Mouse (Mus musculus) retina, embryonic 14.5 days (tissue): ENCODE results near the gene Cmtm8.
A peak's percentile ranks its signal among the peaks of the same experiment; 100 is the strongest.

Source experiments
- DNase-seq: peaks from one replicate; pipeline ENCODE4 v3.0.0-alpha.2; 2015; ENCODE audit warnings: low spot score

Cmtm8 gene

GRCm38 (mm10) chr9:114821548-114822289 lies 22.2 kb downstream of the Cmtm8 start:
- no peak for DNase-seq

- no peak for DNase-seq
These were observed 25.0 kb downstream of the Cmtm8 start for GRCm38 (mm10) chr9:114818918-114819317.

DNA sequence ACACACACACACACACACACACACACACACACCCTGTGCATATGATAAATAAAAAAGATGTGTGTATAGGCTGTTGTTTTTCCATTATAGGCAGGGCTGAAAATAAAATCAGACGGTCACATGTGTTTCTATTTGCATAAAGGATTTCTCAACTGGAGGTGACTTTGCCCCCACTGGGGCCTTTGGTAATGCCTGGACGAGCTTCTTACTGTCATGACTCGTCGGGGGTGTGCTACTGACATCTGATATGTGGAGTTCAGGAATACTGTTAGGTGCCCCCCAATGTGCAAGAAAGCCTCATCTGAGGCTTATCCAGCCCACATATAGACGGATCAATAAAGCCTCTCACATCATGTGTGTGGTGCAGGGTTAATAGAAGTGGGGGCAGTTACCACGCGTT lies 26.9 kb downstream of the Cmtm8 start:
- no peak for DNase-seq

- no peak for DNase-seq
These were observed 27.8 kb downstream of the Cmtm8 start for GRCm38 (mm10) chr9:114816121-114816520.

DNA sequence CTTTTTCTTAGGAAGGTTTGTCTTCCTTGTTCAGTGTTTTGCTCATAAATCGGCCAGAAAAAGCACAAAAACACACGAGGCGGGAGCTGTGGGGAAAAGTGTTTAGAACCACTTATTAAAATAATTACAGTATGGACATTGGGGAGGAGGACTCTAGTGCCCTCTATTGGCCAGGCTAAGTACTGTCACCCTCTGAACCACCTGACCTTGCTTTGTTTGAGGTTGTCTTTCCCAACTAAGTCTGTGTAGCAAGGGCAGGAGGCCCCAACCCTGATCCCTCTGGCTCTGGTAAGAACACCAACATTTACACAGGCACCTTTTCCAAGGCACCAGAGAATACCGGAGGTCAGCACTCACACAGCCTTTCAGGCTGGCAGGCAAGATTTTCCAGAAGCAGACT lies 28.6 kb downstream of the Cmtm8 start:
- DNase-seq, result peak; percentile 69

- DNase-seq, result no peak
These were observed 32.0 kb downstream of the Cmtm8 start for GRCm38 (mm10) chr9:114812001-114812400.

DNA sequence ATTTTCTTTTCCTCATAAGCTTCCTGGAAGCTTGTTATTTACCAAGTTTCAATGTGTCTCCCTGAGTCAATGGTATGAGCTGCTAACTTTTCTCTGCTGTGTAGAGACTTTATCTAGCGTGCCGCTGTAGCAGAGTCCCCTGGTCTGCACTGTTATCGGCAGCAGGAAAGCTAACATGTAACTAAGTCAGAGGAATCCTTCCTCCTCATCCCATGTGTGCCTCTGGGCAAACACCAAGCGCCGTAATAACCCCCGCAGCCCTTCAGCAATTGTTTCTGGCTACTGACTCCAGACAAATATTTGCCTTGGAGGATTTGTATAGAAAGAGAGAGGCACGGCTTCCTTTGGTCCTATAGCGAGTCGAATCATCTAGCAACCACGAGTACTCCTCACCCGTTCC lies 33.1 kb downstream of the Cmtm8 start:
- no peak for DNase-seq

GRCm38 (mm10) chr9:114808671-114809070 lies 35.3 kb downstream of the Cmtm8 start:
- no peak for DNase-seq

GRCm38 (mm10) chr9:114807261-114807660 lies 36.7 kb downstream of the Cmtm8 start:
- no peak for DNase-seq

DNA sequence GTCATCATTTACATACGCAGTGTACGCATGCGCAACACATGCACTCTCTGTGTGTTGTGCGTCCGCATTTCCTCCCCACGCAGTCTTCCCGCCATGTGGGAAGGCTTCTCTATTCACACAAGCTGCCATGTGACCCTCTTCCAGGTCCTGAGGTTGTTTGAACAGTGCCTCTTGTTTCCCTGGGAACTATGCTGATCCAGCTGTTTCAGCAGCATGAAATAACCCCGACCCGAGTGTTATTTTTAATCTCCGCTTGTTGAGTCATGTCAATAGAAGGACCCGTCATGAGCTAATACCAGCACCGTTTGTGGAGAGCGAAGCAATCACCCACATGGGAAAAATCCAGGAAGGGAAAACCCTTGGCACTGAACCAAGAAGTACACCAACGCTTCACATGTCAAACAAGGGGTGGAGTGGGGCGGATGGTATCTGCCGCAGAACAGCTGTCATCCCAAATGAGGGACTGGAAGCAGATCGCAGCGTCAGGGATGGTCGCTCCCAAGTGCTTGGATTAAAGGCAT lies 38.7 kb downstream of the Cmtm8 start:
- DNase-seq, result no peak

DNA sequence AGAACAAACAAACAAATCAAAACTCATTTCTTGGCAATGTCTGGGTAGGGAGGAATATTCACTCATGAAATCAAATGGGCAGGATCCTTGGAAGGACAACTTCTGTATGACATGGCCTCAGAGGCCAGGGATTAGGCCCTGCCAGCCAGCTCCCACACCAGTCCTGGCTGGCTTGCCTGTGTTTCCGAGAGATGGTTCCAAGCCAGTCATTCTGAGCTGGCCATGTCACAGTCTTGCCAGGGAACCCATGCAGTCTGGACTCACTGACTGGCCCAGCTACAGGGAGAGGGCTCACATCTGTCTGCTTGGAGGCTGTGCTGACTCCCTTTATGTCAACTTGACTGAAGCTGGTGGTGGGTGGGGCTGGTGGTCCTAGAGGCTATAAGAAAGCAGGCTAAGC lies 41.8 kb downstream of the Cmtm8 start:
- DNase-seq, result no peak

DNA sequence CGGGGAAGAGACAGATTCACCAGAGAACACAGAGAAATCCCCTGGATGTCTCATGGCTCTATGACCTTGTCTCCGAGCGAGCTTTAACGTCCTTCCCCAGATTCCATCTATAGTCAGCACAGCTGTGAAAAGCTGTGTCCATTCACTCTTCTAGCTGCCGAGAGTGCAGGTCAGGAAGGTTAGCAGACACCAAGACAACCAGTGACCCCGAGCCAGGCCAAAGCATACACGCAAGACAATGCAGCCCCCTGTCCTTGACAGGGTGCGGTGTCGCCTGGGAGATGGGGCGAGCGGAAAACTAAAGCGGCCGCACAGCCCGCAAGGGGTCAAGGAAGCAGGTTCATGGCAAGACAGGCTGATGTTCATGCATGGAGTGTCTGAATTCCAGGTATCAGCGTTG lies 42.7 kb downstream of the Cmtm8 start:
- no peak for DNase-seq

GRCm38 (mm10) chr9:114799498-114800107 lies 44.4 kb downstream of the Cmtm8 start:
- DNase-seq, result no peak

- DNase-seq, result peak; percentile 48
These were observed 45.1 kb downstream of the Cmtm8 start for GRCm38 (mm10) chr9:114798845-114799244.

- peak; percentile 95 for DNase-seq
These were observed 46.5 kb downstream of the Cmtm8 start for GRCm38 (mm10) chr9:114797329-114798004.

GRCm38 (mm10) chr9:114796473-114797050 lies 47.4 kb downstream of the Cmtm8 start:
- no peak for DNase-seq

GRCm38 (mm10) chr9:114794491-114794890 lies 49.5 kb downstream of the Cmtm8 start:
- DNase-seq, result no peak

DNA sequence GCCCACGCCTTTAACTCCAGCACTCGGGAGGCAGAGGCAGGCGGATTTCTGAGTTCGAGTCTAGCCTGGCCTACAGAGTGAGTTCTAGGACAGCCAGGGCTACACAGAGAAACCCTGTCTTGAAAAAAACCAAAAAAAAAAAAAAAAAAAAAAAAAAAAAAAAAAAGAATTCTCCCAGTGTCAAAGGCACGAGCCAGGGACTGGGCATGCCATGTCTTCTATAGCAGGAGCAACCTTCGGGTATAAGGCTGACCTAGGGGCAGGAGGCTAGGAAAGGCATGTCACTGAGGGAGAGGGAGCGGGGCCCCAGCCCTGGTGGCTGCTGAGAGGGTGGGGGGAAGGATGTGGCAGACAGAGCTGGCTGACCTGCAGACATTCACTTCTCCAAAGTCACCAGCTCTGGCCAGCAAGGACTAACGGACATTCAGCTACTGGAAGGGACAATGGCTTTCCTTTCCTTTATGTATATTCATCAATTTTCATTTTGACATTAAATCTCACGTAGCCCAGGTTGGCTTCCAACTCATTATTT lies 50.1 kb downstream of the Cmtm8 start:
- DNase-seq, result no peak

- no peak for DNase-seq
These were observed 54.0 kb downstream of the Cmtm8 start for GRCm38 (mm10) chr9:114789989-114790388.

DNA sequence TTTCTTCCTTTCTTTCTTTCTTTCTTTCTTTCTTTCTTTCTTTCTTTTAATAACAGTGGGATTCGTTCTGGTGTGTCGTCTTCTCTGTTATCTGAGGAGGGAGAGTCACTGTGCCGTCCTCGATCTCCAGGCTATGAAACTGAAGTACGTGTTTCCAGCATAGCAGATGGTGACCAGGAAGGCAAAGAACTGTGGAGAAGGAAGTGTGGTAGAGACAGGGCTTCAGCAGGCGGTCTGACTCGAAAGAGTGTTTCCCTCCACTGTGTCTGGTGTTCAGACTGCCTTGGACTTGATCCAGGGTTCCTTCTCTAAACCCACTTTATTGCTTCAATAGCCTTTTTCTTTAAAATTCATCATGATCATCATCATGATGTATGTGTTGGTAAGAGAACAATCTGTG lies 54.4 kb downstream of the Cmtm8 start:
- DNase-seq, result no peak

DNA sequence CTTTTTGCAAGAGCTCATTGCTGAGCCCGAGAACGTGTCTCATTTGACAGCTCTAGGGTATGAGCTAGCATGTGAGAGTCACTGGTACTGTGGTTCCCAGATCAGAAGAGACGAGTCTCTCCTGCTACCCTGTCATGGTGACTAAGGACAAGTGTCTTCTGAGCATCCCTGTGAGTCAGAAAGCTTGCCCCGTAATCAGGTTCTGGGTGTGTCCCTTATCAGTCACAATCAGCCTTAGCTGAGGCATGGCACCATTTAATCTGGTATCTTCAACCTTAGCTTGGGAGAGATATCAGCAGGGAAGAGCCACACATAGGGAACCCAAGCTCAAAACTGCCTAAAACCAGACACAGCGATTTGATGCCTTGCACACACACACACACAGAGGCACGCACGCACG lies 55.3 kb downstream of the Cmtm8 start:
- no peak for DNase-seq

GRCm38 (mm10) chr9:114787716-114788115 lies 56.2 kb downstream of the Cmtm8 start:
- DNase-seq, result no peak
